Mouse (Mus musculus) megakaryocyte, embryonic 14.5 days (primary cell): ENCODE measurements at regions not wholly inside any gene's neighbourhood (a gene's known extent, or its start where the extent isn't known, plus 50 kb on each side); places are given as distances from the start of the nearest gene placed in this dataset.

Source experiments
- H3K27me3 ChIP-seq: replicated peaks from 2 replicates; pipeline ENCODE3; 2012; ENCODE audit warnings: inconsistent platforms
- H3K36me3 ChIP-seq: replicated peaks from 2 replicates; pipeline ENCODE3; 2012; ENCODE audit warnings: low read length, inconsistent platforms, mixed read lengths
- H3K4me1 ChIP-seq: 2 replicates; pipeline ENCODE4 v1.6.1; 2012; ENCODE audit warnings: inconsistent platforms
- H3K4me3 ChIP-seq: replicated peaks from 2 replicates; pipeline ENCODE3; 2012; ENCODE audit warnings: moderate library complexity, mild to moderate bottlenecking, inconsistent platforms
- H3K9me3 ChIP-seq: 2 replicates; pipeline ENCODE4 v1.6.1; 2012; ENCODE audit warnings: inconsistent platforms
- FLI1 ChIP-seq: IDR thresholded peaks from 2 replicates; pipeline ENCODE4 v1.6.1; 2012; ENCODE audit warnings: low read length, inconsistent platforms, mixed read lengths
- GATA1 ChIP-seq: IDR thresholded peaks from 3 replicates; pipeline ENCODE4 v1.6.1; 2012; ENCODE audit warnings: mixed read lengths, low read length, inconsistent platforms, borderline replicate concordance

- Histone ChIP-seq H3K4me1 (no peaks in the 10 kb centered on the region), H3K9me3 (no peaks in the 10 kb centered on the region), H3K36me3 (no peaks in the 10 kb centered on the region), H3K27me3 (peaks cover 2% of the 10 kb centered on the region), H3K4me3 (peak overlapping the region; percentile 21)
- TF ChIP-seq FLI1 (no peak), GATA1 (no peak)
These were observed 423.1 kb downstream of the Glrx3 start for GRCm38 (mm10) chr7:137860520-137860919.

DNA sequence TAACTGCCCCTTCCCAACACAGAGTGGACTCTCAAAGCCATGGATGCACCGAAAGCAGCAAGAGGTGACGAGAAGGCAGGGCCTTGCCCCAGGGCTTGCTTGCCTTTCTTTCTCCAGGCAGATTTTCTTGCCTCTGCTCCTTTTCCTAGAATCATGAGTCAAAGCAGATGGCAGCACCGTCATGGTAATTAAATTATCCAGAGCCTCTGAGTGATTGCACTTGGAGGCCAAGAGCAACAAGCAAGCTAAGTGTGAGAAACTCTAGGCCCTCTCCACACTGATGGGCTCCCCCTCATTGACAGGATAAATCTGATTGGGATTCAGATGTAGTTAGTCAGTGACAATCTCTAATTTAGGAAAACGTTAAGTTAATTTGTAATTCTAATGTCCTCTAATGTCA lies 427.5 kb downstream of the Glrx3 start:
- Histone ChIP-seq H3K4me1 (no peaks in the 10 kb centered on the region), H3K4me3 (no peak overlapping the region), H3K36me3 (no peaks in the 10 kb centered on the region), H3K27me3 (peaks cover 2% of the 10 kb centered on the region), H3K9me3 (peaks cover 8% of the 10 kb centered on the region; the same call in 1 of the 2 replicates)
- no peak for TF ChIP-seq FLI1
- no peak for TF ChIP-seq GATA1

DNA sequence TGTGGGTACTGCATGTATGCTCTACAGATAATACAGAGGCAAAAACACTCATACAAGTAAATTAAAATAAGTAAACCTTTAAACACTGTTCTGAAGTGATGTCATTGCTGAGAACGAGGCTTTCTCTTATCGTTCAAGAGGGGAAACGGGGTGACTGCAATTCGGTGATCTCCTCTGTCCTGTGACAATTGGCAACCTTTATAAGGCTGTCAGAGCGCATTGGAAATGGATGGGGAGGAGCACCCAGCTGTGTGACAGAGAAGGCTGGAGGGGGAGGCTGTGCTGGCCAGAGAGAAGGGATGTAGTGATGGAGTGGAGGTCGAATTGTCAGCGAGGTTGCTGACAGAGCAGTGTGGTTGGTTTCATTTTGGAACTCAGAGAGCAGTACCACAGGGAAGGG lies 428.0 kb downstream of the Glrx3 start:
- no peak for TF ChIP-seq FLI1
- no peak for TF ChIP-seq GATA1
- H3K9me3 ChIP-seq = peaks cover 8% of the 10 kb centered on the region; the same call in 1 of the 2 replicates
- no peaks in the 10 kb centered on the region for H3K36me3 ChIP-seq
- peaks cover 2% of the 10 kb centered on the region for H3K27me3 ChIP-seq
- H3K4me1 ChIP-seq = no peaks in the 10 kb centered on the region
- peak overlapping the region; percentile 70 for H3K4me3 ChIP-seq

DNA sequence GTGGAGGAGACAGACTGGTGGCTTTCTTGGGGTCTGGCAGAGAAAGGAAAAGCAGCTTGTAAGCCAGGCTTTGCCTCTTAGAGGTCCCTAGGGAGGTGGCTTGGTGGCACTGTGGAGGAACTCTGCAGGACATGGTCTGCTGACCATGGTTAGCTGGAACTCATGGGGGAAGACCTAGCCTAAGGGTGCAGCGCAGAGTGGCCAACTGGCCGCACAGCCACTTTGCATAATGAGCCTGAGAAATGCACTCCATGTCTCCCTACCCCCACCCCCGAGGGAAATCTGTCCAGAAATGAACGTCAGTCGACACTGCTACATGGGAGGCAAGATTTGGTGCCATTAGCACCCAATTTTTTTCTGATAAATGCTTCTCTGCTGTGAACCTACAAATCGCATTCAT lies 429.5 kb downstream of the Glrx3 start:
- Histone ChIP-seq H3K36me3 (no peaks in the 10 kb centered on the region), H3K4me3 (no peak overlapping the region), H3K27me3 (no peaks in the 10 kb centered on the region), H3K4me1 (no peaks in the 10 kb centered on the region), H3K9me3 (peaks cover 11% of the 10 kb centered on the region; the same call in 1 of the 2 replicates)
- TF ChIP-seq GATA1 (no peak), FLI1 (no peak)

GRCm38 (mm10) chr7:137868501-137868900 lies 431.1 kb downstream of the Glrx3 start:
- H3K27me3 ChIP-seq = no peaks in the 10 kb centered on the region
- no peak for TF ChIP-seq GATA1
- TF ChIP-seq FLI1 = no peak
- H3K4me1 ChIP-seq = no peaks in the 10 kb centered on the region
- no peak overlapping the region for H3K4me3 ChIP-seq
- no peaks in the 10 kb centered on the region for H3K36me3 ChIP-seq
- peaks cover 15% of the 10 kb centered on the region; the same call in 1 of the 2 replicates for H3K9me3 ChIP-seq

DNA sequence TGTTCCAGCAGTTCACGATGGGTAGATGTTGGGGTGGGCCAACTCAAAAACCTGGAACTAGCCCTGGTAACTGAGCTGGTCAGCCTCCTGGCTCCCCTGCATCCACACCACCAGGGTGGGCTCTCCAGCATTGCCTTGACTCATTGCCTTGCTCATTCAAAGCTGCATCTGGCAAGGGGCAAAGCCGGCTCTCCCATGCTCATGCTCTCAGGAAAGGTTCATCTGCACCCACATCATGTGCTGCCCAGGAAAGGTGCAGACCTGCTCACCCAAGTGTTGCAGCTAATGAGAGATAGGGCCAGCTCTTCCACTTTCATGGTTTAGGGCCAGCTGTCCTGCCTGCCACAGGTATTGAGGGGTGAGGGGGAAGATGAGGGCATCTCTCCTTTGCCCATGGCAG lies 437.9 kb downstream of the Glrx3 start:
- TF ChIP-seq GATA1 (no peak), FLI1 (no peak)
- no peaks in the 10 kb centered on the region for H3K27me3 ChIP-seq
- peaks cover 27% of the 10 kb centered on the region for H3K9me3 ChIP-seq
- no peaks in the 10 kb centered on the region for H3K36me3 ChIP-seq
- no peak overlapping the region for H3K4me3 ChIP-seq
- H3K4me1 ChIP-seq = no peaks in the 10 kb centered on the region

- H3K36me3 ChIP-seq = no peaks in the 10 kb centered on the region
- no peak overlapping the region for H3K4me3 ChIP-seq
- H3K9me3 ChIP-seq = peaks cover 19% of the 10 kb centered on the region
- TF ChIP-seq FLI1 = no peak
- no peak for TF ChIP-seq GATA1
- H3K4me1 ChIP-seq = no peaks in the 10 kb centered on the region
- no peaks in the 10 kb centered on the region for H3K27me3 ChIP-seq
These were observed 441.9 kb downstream of the Glrx3 start for GRCm38 (mm10) chr7:137879296-137879695.

- Histone ChIP-seq H3K36me3 (no peaks in the 10 kb centered on the region), H3K4me1 (no peaks in the 10 kb centered on the region), H3K4me3 (no peak overlapping the region), H3K9me3 (peaks cover 10% of the 10 kb centered on the region), H3K27me3 (no peaks in the 10 kb centered on the region)
- TF ChIP-seq GATA1 = no peak
- TF ChIP-seq FLI1 = no peak
These were observed 445.5 kb downstream of the Glrx3 start for GRCm38 (mm10) chr7:137882876-137883275.

DNA sequence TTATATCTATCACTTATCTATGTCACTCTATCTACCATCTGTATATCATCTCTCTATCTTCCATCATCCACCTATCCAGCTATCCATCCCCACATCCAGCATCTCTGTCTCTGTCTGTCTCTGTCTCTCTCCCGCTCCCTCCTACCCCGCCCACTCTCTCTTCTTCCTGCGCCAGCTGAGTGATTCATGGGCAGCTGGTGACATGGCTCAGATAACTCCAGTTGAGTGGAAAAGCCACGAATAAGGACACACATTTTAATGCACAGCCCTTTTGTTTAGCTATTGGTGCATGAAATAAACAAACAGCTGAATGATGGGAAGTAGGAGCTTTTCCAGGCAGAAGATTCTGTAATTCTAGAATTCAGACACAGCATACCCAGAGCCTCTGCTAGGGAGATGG lies 446.3 kb downstream of the Glrx3 start:
- TF ChIP-seq GATA1 (no peak), FLI1 (no peak)
- Histone ChIP-seq H3K4me3 (no peak overlapping the region), H3K36me3 (no peaks in the 10 kb centered on the region), H3K27me3 (no peaks in the 10 kb centered on the region), H3K9me3 (peaks cover 10% of the 10 kb centered on the region), H3K4me1 (no peaks in the 10 kb centered on the region)

DNA sequence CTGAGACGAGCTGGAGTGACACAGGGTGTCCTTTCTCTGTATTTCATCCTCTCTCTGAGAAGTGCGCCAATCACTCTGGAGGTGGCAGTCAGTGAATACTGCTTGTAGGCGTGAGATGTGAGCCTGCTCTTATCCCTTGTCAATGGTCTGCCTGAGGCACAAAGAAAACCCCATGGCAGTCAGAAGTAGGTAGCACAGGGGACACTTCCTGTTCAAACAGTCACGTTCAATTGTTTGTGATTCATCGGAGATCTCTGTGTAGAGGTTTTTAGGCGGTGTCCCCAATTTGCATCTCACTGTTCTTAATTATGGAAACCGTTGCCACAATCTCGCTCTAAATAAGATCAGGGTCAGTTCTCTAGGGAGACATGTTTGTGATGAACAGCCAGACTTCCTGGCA lies 447.7 kb downstream of the Glrx3 start:
- TF ChIP-seq FLI1 (no peak), GATA1 (no peak)
- H3K27me3 ChIP-seq = no peaks in the 10 kb centered on the region
- no peaks in the 10 kb centered on the region for H3K4me1 ChIP-seq
- peaks cover 3% of the 10 kb centered on the region; the same call in 1 of the 2 replicates for H3K9me3 ChIP-seq
- H3K36me3 ChIP-seq = no peaks in the 10 kb centered on the region
- peak overlapping the region; percentile 12 for H3K4me3 ChIP-seq

GRCm38 (mm10) chr7:137888731-137889130 lies 451.3 kb downstream of the Glrx3 start:
- Histone ChIP-seq H3K27me3 (no peaks in the 10 kb centered on the region), H3K9me3 (no peaks in the 10 kb centered on the region), H3K4me1 (no peaks in the 10 kb centered on the region), H3K36me3 (no peaks in the 10 kb centered on the region), H3K4me3 (no peak overlapping the region)
- no peak for TF ChIP-seq GATA1
- no peak for TF ChIP-seq FLI1
